Mouse (Mus musculus) layer of hippocampus, adult 18-20 months (tissue): ENCODE results near the gene Atg101. TPM values are rescaled to one million over a fixed set of nuclear protein-coding genes. Genes with fewer than 3 reads are reported as not detected.

Source experiments
- DNase-seq, 2 experiments: peaks; one replicate each; pipeline ENCODE4 v3.0.0; 2022; ENCODE audit warnings: low spot score in 2 of 2
- long read RNA-seq: library from polyadenylated mRNA; stranded (forward); transcript quantifications from one replicate; pipeline ENCODE4 v2.0.0, GENCODE M21; 2021
- total RNA-seq, 2 experiments: library from RNA; stranded (reverse); gene quantifications; 2 replicates each; pipeline ENCODE4 v1.2.3; 2021

Gene Atg101
- total RNA-seq = 10 to 100 TPM; 53.2 to 57.5 TPM
- long read RNA-seq, transcript Atg101-201 (3 exons, 1,270 nt) = major isoform, 57 of 59 reads
- long read RNA-seq, partial matches to known transcripts = 0 of 59 reads
- long read RNA-seq, other reads (novel, unspliced or antisense) = 1 of 59 reads

GRCm38 (mm10) chr15:101283911-101284750 lies at the start of gene Atg101:
Gene Atg101 (plus strand): TSS chr15:101284272.
- DNase-seq = peak; percentile 83 to 92

- peak in 1 of 2 experiments; percentile 69 for DNase-seq
Measured at GRCm38 (mm10) chr15:101234611-101235341, 49.3 kb upstream of the Atg101 start.

- no peak for DNase-seq
Measured at GRCm38 (mm10) chr15:101235342-101235698, 48.8 kb upstream of the Atg101 start.

GRCm38 (mm10) chr15:101235728-101236327 lies 48.2 kb upstream of the Atg101 start:
- DNase-seq = peak in 1 of 2 experiments; percentile 75

- no peak for DNase-seq
Measured at GRCm38 (mm10) chr15:101236878-101237277, 47.2 kb upstream of the Atg101 start.

- peak; percentile 68 to 74 for DNase-seq
Measured at GRCm38 (mm10) chr15:101238885-101239511, 45.1 kb upstream of the Atg101 start.

- no peak for DNase-seq
Measured at GRCm38 (mm10) chr15:101239821-101240220, 44.3 kb upstream of the Atg101 start.

- peak; percentile 87 to 97 for DNase-seq
Measured at GRCm38 (mm10) chr15:101240799-101241204, 43.3 kb upstream of the Atg101 start.

- DNase-seq = no peak
Measured at GRCm38 (mm10) chr15:101241236-101241635, 42.8 kb upstream of the Atg101 start.

- DNase-seq = no peak
Measured at GRCm38 (mm10) chr15:101241853-101242252, 42.2 kb upstream of the Atg101 start.

GRCm38 (mm10) chr15:101242645-101243044 lies 41.4 kb upstream of the Atg101 start:
- no peak for DNase-seq

GRCm38 (mm10) chr15:101244012-101244411 lies 40.1 kb upstream of the Atg101 start:
- DNase-seq = no peak

GRCm38 (mm10) chr15:101246231-101247154 lies 37.6 kb upstream of the Atg101 start:
- DNase-seq = peak; percentile 95 to 97

- DNase-seq = no peak
Measured at GRCm38 (mm10) chr15:101247155-101247498, 36.9 kb upstream of the Atg101 start.

- DNase-seq = no peak
Measured at GRCm38 (mm10) chr15:101248029-101248710, 35.9 kb upstream of the Atg101 start.

- DNase-seq = no peak
Measured at GRCm38 (mm10) chr15:101250220-101250800, 33.8 kb upstream of the Atg101 start.

GRCm38 (mm10) chr15:101251930-101252329 lies 32.1 kb upstream of the Atg101 start:
- no peak for DNase-seq

GRCm38 (mm10) chr15:101252614-101253013 lies 31.5 kb upstream of the Atg101 start:
- DNase-seq = no peak

- DNase-seq = no peak
Measured at GRCm38 (mm10) chr15:101253563-101253885, 30.5 kb upstream of the Atg101 start.
